Mouse (Mus musculus) hindbrain, embryonic 16.5 days (tissue): ENCODE measurements around the gene Ostm1. TPM values are rescaled to one million over a fixed set of nuclear protein-coding genes. Genes with fewer than 3 reads are reported as not detected.

Experiments
- ATAC-seq: fragments of 200-750 bp; cut with Nextera tagmentation; 2 replicates; pipeline ENCODE4 v1.8.0; 2017; ENCODE audit warnings: moderate TSS enrichment, moderate library complexity
- H3K27ac ChIP-seq: fragments of 300-500 bp; sonication (generic); 2 replicates; pipeline ENCODE4 v1.5.1; 2014; ENCODE audit warnings: low read depth, mild to moderate bottlenecking, control low read depth, low read length, moderate library complexity
- H3K27me3 ChIP-seq: fragments of 300-500 bp; sonication (generic); replicated peaks from 2 replicates; pipeline ENCODE4 v1.6.1; 2014; ENCODE audit warnings: low read length; ENCODE audit not compliant: control insufficient read depth, insufficient read depth
- H3K36me3 ChIP-seq: fragments of 300-500 bp; sonication (generic); 2 replicates; pipeline ENCODE4 v1.6.1; 2014; ENCODE audit warnings: mild to moderate bottlenecking, low read length, moderate library complexity, mixed read lengths; ENCODE audit not compliant: control insufficient read depth, insufficient read depth
- H3K4me1 ChIP-seq: fragments of 300-500 bp; sonication (generic); 2 replicates; pipeline ENCODE4 v1.6.1; 2014; ENCODE audit warnings: low read depth, low read length; ENCODE audit not compliant: control insufficient read depth, insufficient read depth
- H3K4me2 ChIP-seq: fragments of 300-500 bp; sonication (generic); 2 replicates; pipeline ENCODE4 v1.6.1; 2014; ENCODE audit warnings: mild to moderate bottlenecking, low read length, control low read depth, moderate library complexity
- H3K4me3 ChIP-seq: fragments of 300-500 bp; sonication (generic); 2 replicates; pipeline ENCODE4 v1.5.1; 2014; ENCODE audit warnings: mild to moderate bottlenecking, low read length, control low read depth, moderate library complexity
- H3K9ac ChIP-seq: fragments of 300-500 bp; sonication (generic); 2 replicates; pipeline ENCODE4 v1.6.1; 2014; ENCODE audit warnings: low read depth, mild to moderate bottlenecking, control low read depth, low read length, moderate library complexity
- H3K9me3 ChIP-seq: fragments of 300-500 bp; sonication (generic); 2 replicates; pipeline ENCODE4 v1.6.1; 2014; ENCODE audit warnings: mild to moderate bottlenecking, low read length, moderate library complexity; ENCODE audit not compliant: control insufficient read depth
- WGBS: fragments of 180-500 bp; shearing (Covaris S2); extraction: QIAGEN DNeasy Blood & Tissue Kit; methylation state at CpG from one replicate; pipeline ENCODE4 v1.1.7; 2014; 5-methylcytosine and 5-hydroxymethylcytosine counted together
- polyA plus RNA-seq: library from polyadenylated mRNA; unstranded; fragments of >200 nt; fragmentation: Nextera tagmentation; extraction: Ambion mirVana; gene quantifications from 2 replicates; pipeline ENCODE4 v1.2.1, GENCODE M21; 2015

The Ostm1 gene
- 36.4 and 38.4 TPM in 2 replicates for polyA plus RNA-seq

DNA sequence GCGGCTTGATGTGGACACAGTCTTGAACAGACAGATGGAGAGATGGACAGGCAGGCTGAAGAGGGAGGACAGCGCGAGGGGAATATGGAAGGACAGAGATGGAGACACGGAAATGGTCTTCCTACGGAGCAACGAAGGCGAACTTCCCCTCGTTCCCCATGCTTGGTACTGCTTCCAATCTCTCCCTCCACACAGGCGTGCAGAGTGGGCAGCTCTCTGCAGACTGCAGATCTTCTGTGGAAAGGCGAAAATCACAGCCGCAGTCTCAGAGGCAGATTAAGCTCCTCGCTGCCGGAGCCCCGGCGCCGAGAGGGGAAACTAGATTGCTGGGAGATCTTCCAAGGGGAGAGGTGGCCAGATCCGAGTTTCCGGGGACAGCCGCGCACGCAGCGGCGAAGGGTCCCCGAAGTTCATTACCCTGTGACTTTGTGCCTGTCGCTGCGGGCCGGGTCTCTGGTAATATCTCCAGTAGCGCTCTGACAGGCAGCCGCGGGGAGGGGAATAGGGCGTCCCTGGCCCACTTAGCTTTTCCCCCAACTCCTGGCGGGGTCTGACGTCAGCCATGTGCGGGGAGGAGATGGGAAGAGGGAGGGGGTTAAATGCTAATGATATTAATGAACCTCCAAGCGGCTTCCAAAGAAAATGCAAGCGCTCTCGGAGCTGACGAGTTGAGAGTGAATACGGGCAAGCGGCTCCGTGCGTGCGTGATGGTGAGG is at the start of gene Ostm1, which contains the start of gene Nr2e1:
TSS of gene Ostm1 (plus strand) at position 666 of the 716 bp plus-strand sequence.
TSS of gene Nr2e1 (minus strand) at position 476 of the 716 bp plus-strand sequence.
- under 1% methylated on average over 43 of the region's 43 CpGs for WGBS
- ATAC-seq: no peak
- H3K36me3 ChIP-seq: no peaks in the 10 kb centered on the region
- peak within 1 kb of the TSS; percentile 38 for H3K4me2 ChIP-seq
- H3K9me3 ChIP-seq: no peaks in the 10 kb centered on the region
- H3K27me3 ChIP-seq: peaks cover 48% of the 10 kb centered on the region
- H3K4me1 ChIP-seq: peaks cover 2% of the 10 kb centered on the region; the same call in 1 of the 2 replicates
- peak within 1 kb of the TSS; percentile 16 for H3K4me3 ChIP-seq
- no peak within 1 kb of the TSS for H3K9ac ChIP-seq
- no peak within 1 kb of the TSS for H3K27ac ChIP-seq

DNA sequence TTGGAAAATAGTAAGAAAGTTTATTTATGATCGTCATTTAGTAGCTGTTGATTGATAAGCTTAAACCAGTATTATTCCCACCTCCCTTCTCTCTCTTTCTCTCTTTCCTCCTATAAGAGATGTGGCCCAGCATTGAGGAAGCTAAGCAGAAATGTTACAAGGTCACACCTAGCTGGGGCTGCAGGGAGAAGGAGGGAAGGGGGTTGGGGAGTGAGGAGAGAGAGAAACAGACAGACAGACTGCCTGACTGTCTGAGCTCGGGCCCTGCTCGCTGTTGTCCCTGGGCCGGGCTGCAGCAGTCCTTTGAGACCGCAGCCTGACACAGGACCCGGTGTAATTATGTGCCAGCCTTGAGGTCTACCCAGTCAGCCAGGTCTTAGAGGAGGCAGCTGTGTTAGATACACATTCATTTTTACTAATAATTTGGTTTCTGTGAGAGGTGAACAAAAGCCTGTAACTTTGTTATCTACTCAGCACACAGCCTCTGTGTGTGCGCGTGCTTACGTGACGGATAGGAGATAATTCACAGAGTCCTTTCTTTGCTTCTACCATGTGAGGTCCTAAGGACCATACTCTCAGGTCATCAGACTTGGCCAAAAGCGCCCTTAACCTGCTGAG is 49.7 kb upstream of the Ostm1 start:
- H3K36me3 ChIP-seq: peaks cover 11% of the 10 kb centered on the region; the same call in 1 of the 2 replicates
- H3K4me3 ChIP-seq: no peak overlapping the region
- 88% methylated on average over 11 of the region's 11 CpGs for WGBS
- no peak overlapping the region for H3K4me2 ChIP-seq
- no peak overlapping the region for H3K27ac ChIP-seq
- H3K9me3 ChIP-seq: no peaks in the 10 kb centered on the region
- no peaks in the 10 kb centered on the region for H3K4me1 ChIP-seq
- H3K9ac ChIP-seq: no peak overlapping the region
- no peak for ATAC-seq
- H3K27me3 ChIP-seq: no peaks in the 10 kb centered on the region

- Histone ChIP-seq H3K27ac (no peak overlapping the region), H3K9ac (no peak overlapping the region), H3K36me3 (peaks cover 8% of the 10 kb centered on the region; the same call in 1 of the 2 replicates), H3K4me3 (no peak overlapping the region), H3K27me3 (no peaks in the 10 kb centered on the region), H3K4me2 (no peak overlapping the region), H3K9me3 (no peaks in the 10 kb centered on the region), H3K4me1 (no peaks in the 10 kb centered on the region)
- 89% methylated on average over 9 of the region's 9 CpGs for WGBS
- ATAC-seq: no peak
Measured at GRCm38 (mm10) chr10:42537571-42538316, 45.9 kb upstream of the Ostm1 start.

- WGBS: 83% methylated on average over 6 of the region's 6 CpGs
- no peaks in the 10 kb centered on the region for H3K9me3 ChIP-seq
- no peak for ATAC-seq
Measured at GRCm38 (mm10) chr10:42545707-42546503, 37.7 kb upstream of the Ostm1 start.

GRCm38 (mm10) chr10:42546507-42546906 is 37.1 kb upstream of the Ostm1 start:
- no peak overlapping the region for H3K27ac ChIP-seq
- no peaks in the 10 kb centered on the region for H3K27me3 ChIP-seq
- ATAC-seq: no peak
- H3K4me1 ChIP-seq: no peaks in the 10 kb centered on the region
- H3K4me2 ChIP-seq: no peak overlapping the region
- H3K9me3 ChIP-seq: no peaks in the 10 kb centered on the region
- H3K9ac ChIP-seq: no peak overlapping the region
- no peak overlapping the region for H3K4me3 ChIP-seq
- 94% methylated on average over 3 of the region's 3 CpGs for WGBS
- no peaks in the 10 kb centered on the region for H3K36me3 ChIP-seq

More at GRCm38 (mm10) chr10:42545707-42546503, 37.7 kb upstream of the Ostm1 start:
- no peaks in the 10 kb centered on the region for H3K27me3 ChIP-seq
- H3K4me3 ChIP-seq: no peak overlapping the region
- no peaks in the 10 kb centered on the region for H3K36me3 ChIP-seq
- no peak overlapping the region for H3K27ac ChIP-seq
- H3K4me1 ChIP-seq: no peaks in the 10 kb centered on the region
- no peak overlapping the region for H3K4me2 ChIP-seq
- H3K9ac ChIP-seq: no peak overlapping the region

- no peak overlapping the region for H3K4me2 ChIP-seq
- peaks cover 12% of the 10 kb centered on the region for H3K27me3 ChIP-seq
- no peaks in the 10 kb centered on the region for H3K36me3 ChIP-seq
- H3K9ac ChIP-seq: no peak overlapping the region
- no peak for ATAC-seq
- 71% methylated on average over 5 of the region's 5 CpGs for WGBS
- no peak overlapping the region for H3K4me3 ChIP-seq
- H3K9me3 ChIP-seq: no peaks in the 10 kb centered on the region
- H3K27ac ChIP-seq: no peak overlapping the region
- no peaks in the 10 kb centered on the region for H3K4me1 ChIP-seq
Measured at GRCm38 (mm10) chr10:42559581-42560200, 23.9 kb upstream of the Ostm1 start.

DNA sequence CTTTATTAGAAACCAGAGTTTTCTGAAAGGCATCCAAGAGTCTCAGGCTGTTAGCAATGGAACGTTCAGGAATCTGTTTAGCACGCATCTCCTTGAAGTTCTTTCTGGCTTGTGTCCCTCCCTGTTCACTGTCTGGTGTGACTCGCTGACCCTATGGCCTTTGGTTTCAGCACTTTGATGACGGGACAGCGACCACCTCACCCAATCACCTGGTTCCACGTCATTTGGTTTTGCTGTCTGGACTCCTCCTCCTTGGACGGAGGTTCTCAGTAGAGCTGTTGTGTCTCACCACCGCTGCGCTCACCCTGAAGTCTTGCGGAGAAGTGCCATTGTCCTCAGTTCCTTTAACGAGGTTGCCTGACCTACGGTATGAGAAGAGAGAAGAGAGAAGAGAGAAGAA is 21.4 kb upstream of the Ostm1 start:
- Histone ChIP-seq H3K4me1 (no peaks in the 10 kb centered on the region), H3K9me3 (no peaks in the 10 kb centered on the region), H3K36me3 (no peaks in the 10 kb centered on the region), H3K4me3 (no peak overlapping the region), H3K4me2 (no peak overlapping the region), H3K9ac (no peak overlapping the region), H3K27me3 (peaks cover 36% of the 10 kb centered on the region), H3K27ac (no peak overlapping the region)
- ATAC-seq: no peak
- 4% methylated on average over 12 of the region's 12 CpGs for WGBS

GRCm38 (mm10) chr10:42572567-42572966 is 11.1 kb upstream of the Ostm1 start:
- Histone ChIP-seq H3K27ac (no peak overlapping the region), H3K9ac (no peak overlapping the region), H3K4me2 (peak overlapping the region; percentile 35), H3K4me1 (no peaks in the 10 kb centered on the region), H3K27me3 (peaks cover 72% of the 10 kb centered on the region), H3K36me3 (no peaks in the 10 kb centered on the region), H3K4me3 (peak overlapping the region; percentile 13), H3K9me3 (no peaks in the 10 kb centered on the region)
- ATAC-seq: no peak
- WGBS: 1% methylated on average over 20 of the region's 20 CpGs
